Mouse (Mus musculus): ENCODE data around the gene Tmem19. TPM values are rescaled to one million over a fixed set of nuclear protein-coding genes. Genes with fewer than 3 reads are reported as not detected.

Tmem19 gene
- polyA plus RNA-seq, 1 experiment from 2014 or later = 35.2 TPM

DNA sequence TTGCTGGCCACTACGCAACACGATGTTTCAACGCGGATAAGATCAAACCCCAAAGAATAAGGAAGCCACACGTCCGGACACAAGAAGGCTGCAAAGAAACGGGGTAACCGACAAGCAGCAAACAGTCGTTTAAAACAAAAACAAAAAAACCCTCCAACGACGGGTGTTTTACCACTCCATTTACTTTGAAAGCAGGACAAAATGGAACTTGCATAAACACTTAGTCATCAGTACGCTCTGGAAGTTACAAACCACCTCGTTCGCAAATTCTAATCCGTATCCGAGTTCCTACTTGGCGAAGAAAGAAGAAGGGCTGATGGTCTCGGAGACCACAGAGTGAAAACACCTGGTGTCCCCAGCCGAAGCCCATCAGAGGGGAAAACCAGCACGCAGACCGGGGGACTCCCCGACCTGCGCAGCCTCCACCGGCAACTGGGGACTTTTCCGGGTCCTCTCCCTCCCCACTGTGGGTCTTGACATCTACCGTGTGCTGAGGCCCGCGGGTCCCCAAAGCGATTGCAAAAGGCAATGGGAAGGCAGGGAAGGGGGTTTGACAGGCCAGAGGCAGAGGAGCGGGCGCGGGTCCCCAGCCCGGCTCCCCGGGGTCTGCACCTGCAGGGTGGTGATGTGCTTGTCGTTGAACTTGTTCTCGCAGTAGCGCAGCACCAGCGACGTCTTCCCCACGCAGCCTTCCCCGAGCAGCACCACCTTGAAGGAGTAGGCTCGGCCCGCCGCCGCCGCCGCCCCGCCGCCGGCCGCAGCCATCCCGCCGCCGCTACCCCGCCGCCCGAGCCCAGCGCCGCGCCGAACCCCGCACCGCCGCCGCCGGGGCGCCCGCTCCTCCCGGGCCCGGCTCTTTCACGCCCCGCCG is 47.5 kb downstream of the Tmem19 start:
- Histone ChIP-seq H3K9me3 (ENCODE audit: control insufficient read depth, low read length) (no peaks in the 10 kb centered on the region), H3K27ac (ENCODE audit: low read length) (peak overlapping the region; percentile 96), H3K27me3 (replicated peaks; ENCODE audit: control insufficient read depth, insufficient read depth, low read length) (no peaks in the 10 kb centered on the region), H3K4me2 (ENCODE audit: low read depth, low read length) (peak overlapping the region; percentile 83), H3K9ac (ENCODE audit: low read depth, low read length) (peak overlapping the region; percentile 98), H3K4me3 (ENCODE audit: low read length) (peak overlapping the region; percentile 95), H3K36me3 (ENCODE audit: control insufficient read depth, insufficient read depth, low read length) (no peaks in the 10 kb centered on the region), H3K4me1 (ENCODE audit: control insufficient read depth, insufficient read depth, low read length) (peaks cover 27% of the 10 kb centered on the region)
- ATAC-seq = peak; percentile 52
- under 1% methylated on average over 42 of the region's 73 CpGs for WGBS

DNA sequence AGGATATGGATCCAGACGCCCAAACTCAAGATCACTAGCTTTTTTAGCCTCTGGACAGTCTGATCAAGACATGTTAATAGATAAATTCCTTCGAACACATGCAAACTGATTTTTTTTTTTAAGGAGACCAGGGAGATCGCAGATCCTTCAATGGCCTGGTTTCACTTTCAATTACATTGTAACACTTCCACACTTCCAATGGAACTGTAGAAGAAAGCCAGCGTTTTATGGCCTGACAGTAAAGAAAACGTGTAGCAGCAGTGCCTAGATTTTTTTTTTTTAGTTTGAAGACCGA is 48.1 kb downstream of the Tmem19 start:
- peak overlapping the region; percentile 95 for H3K4me3 ChIP-seq (ENCODE audit: low read length)
- WGBS = 9% methylated on average over 6 of the region's 6 CpGs
- ATAC-seq = no peak
- peak overlapping the region; percentile 98 for H3K9ac ChIP-seq (ENCODE audit: low read depth, low read length)
- H3K36me3 ChIP-seq (ENCODE audit: control insufficient read depth, insufficient read depth, low read length) = no peaks in the 10 kb centered on the region
- no peaks in the 10 kb centered on the region for H3K27me3 ChIP-seq (replicated peaks; ENCODE audit: control insufficient read depth, insufficient read depth, low read length)
- H3K27ac ChIP-seq (ENCODE audit: low read length) = peak overlapping the region; percentile 96; the same call in 1 of the 2 replicates
- H3K4me2 ChIP-seq (ENCODE audit: low read depth, low read length) = peak overlapping the region; percentile 54
- no peaks in the 10 kb centered on the region for H3K9me3 ChIP-seq (ENCODE audit: control insufficient read depth, low read length)
- H3K4me1 ChIP-seq (ENCODE audit: control insufficient read depth, insufficient read depth, low read length) = peaks cover 27% of the 10 kb centered on the region

DNA sequence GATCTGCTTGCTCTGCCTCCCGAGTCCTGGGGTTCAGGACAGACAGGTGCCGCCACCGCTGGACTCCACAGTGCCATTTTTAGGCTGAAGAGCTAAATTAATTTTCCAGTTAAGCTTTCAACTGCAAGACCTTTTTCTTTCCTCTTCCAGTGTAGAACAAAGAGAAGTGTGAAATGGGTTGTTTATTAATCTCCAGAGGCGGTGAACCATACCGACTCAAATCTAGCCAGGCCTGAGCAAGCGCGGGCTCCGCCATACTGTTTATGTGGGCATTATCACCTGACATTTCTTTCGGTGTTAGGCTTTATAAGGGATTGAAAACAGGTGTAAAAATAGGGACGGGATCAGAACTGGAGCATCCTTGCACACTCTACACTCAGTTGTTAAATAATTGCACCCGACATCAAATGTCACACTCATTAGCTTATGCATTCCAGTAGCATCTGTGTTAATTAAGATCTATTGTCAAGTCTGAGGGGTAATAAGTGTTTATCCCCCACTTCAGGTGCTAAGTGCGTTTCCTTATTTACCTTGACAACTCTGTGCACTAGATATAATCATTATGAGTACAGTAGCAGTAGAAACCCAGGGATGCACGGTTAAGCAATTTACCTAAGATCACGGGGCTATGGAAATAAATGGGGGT is 48.5 kb downstream of the Tmem19 start:
- no peaks in the 10 kb centered on the region for H3K36me3 ChIP-seq (ENCODE audit: control insufficient read depth, insufficient read depth, low read length)
- peak overlapping the region; percentile 98 for H3K9ac ChIP-seq (ENCODE audit: low read depth, low read length)
- H3K4me1 ChIP-seq (ENCODE audit: control insufficient read depth, insufficient read depth, low read length) = peaks cover 27% of the 10 kb centered on the region
- no peak for ATAC-seq
- H3K9me3 ChIP-seq (ENCODE audit: control insufficient read depth, low read length) = no peaks in the 10 kb centered on the region
- H3K27ac ChIP-seq (ENCODE audit: low read length) = no peak overlapping the region
- peak overlapping the region; percentile 54 for H3K4me2 ChIP-seq (ENCODE audit: low read depth, low read length)
- WGBS = 71% methylated on average over 14 of the region's 14 CpGs
- H3K27me3 ChIP-seq (replicated peaks; ENCODE audit: control insufficient read depth, insufficient read depth, low read length) = no peaks in the 10 kb centered on the region
- H3K4me3 ChIP-seq (ENCODE audit: low read length) = peak overlapping the region; percentile 95

DNA sequence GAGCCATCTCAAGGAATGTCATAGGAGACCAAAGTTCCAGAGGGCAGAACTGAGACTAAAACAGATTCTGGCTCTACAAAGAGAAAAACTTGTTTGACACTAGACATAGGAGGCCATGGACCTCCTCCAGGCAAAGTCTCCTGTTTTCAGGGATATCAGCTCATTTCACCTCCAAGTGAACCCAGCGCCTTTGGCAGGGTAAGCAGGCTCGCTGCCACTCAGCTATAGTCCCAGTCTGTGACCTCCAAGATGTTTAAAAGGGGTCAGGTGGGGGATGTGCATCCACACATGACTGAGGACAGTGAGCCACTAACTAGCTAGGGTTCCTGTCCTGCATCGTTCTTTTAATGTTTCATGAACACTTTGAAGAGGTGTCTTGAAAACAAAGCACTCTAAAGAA is 49.6 kb downstream of the Tmem19 start:
- H3K36me3 ChIP-seq (ENCODE audit: control insufficient read depth, insufficient read depth, low read length) = no peaks in the 10 kb centered on the region
- ATAC-seq = no peak
- H3K27ac ChIP-seq (ENCODE audit: low read length) = peak overlapping the region; percentile 5; the same call in 1 of the 2 replicates
- peaks cover 27% of the 10 kb centered on the region for H3K4me1 ChIP-seq (ENCODE audit: control insufficient read depth, insufficient read depth, low read length)
- 0 out of 2 replicates have a peak overlapping the region, but pooled peaks have one; percentile 0 for H3K9ac ChIP-seq (ENCODE audit: low read depth, low read length)
- no peaks in the 10 kb centered on the region for H3K27me3 ChIP-seq (replicated peaks; ENCODE audit: control insufficient read depth, insufficient read depth, low read length)
- WGBS = 52% methylated on average over 3 of the region's 3 CpGs
- no peak overlapping the region for H3K4me3 ChIP-seq (ENCODE audit: low read length)
- no peak overlapping the region for H3K4me2 ChIP-seq (ENCODE audit: low read depth, low read length)
- H3K9me3 ChIP-seq (ENCODE audit: control insufficient read depth, low read length) = no peaks in the 10 kb centered on the region

DNA sequence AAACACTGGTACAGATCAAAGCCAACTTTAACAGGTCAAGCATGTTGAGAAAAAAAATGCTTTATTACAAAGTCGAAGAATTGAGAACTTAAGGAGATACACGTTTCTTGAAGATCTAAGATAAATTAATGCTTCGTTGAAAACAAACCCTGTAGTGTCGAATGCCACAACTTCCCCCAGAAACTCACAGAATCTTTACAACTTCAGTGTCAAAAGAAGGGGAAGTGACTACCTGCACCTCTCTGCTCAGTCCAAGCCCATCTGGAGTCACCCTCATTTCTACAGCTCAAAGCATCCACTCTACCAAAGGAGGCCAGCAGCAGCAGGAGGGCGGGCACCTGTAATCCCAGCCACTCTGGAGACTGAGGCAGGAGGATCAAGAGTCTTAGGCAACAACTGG is 50.1 kb downstream of the Tmem19 start:
- Histone ChIP-seq H3K9ac (ENCODE audit: low read depth, low read length) (0 out of 2 replicates have a peak overlapping the region, but pooled peaks have one; percentile 0), H3K9me3 (ENCODE audit: control insufficient read depth, low read length) (no peaks in the 10 kb centered on the region), H3K4me1 (ENCODE audit: control insufficient read depth, insufficient read depth, low read length) (peaks cover 27% of the 10 kb centered on the region), H3K4me2 (ENCODE audit: low read depth, low read length) (no peak overlapping the region), H3K4me3 (ENCODE audit: low read length) (no peak overlapping the region), H3K27ac (ENCODE audit: low read length) (peak overlapping the region; percentile 5; the same call in 1 of the 2 replicates), H3K27me3 (replicated peaks; ENCODE audit: control insufficient read depth, insufficient read depth, low read length) (no peaks in the 10 kb centered on the region), H3K36me3 (ENCODE audit: control insufficient read depth, insufficient read depth, low read length) (no peaks in the 10 kb centered on the region)
- WGBS = 87% methylated on average over 5 of the region's 5 CpGs
- ATAC-seq = no peak

DNA sequence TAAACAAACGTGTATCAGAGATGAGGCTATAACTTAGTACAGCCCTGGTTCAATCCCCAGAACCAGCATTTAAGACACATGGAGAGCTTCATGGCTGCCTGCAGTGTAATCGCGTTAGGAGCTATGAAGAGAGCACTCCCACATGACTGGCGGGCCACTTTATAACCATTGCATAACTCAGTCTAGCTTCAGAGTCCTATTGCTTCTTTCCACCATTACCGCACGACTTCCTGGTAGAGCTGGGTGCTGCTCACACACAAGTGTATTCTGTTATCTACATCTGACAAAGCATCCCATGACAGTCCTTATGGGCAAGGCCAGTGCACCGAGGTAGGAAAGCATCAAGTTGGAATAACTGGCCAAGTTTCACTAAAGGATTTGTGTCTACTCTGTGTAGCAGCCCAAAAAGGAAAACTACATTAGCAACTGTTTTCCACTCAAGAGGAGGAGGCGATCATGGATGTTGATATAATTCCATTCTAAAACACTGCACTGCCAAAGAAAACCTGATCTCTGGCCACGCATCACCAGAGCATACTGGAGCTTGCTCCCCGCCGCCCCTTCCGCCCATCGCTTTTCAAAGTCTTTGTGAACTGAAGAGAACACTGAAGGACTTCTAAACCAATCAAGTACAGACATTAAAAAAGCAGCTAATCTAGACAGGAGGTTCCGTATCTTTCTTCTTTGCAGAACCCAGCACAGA is 50.9 kb downstream of the Tmem19 start:
- 77% methylated on average over 14 of the region's 14 CpGs for WGBS
- peak; percentile 75 for ATAC-seq
- H3K9me3 ChIP-seq (ENCODE audit: control insufficient read depth, low read length) = no peaks in the 10 kb centered on the region
- H3K27ac ChIP-seq (ENCODE audit: low read length) = peak overlapping the region; percentile 73
- no peak overlapping the region for H3K9ac ChIP-seq (ENCODE audit: low read depth, low read length)
- no peaks in the 10 kb centered on the region for H3K27me3 ChIP-seq (replicated peaks; ENCODE audit: control insufficient read depth, insufficient read depth, low read length)
- no peaks in the 10 kb centered on the region for H3K36me3 ChIP-seq (ENCODE audit: control insufficient read depth, insufficient read depth, low read length)
- no peak overlapping the region for H3K4me3 ChIP-seq (ENCODE audit: low read length)
- peaks cover 26% of the 10 kb centered on the region for H3K4me1 ChIP-seq (ENCODE audit: control insufficient read depth, insufficient read depth, low read length)
- H3K4me2 ChIP-seq (ENCODE audit: low read depth, low read length) = no peak overlapping the region

DNA sequence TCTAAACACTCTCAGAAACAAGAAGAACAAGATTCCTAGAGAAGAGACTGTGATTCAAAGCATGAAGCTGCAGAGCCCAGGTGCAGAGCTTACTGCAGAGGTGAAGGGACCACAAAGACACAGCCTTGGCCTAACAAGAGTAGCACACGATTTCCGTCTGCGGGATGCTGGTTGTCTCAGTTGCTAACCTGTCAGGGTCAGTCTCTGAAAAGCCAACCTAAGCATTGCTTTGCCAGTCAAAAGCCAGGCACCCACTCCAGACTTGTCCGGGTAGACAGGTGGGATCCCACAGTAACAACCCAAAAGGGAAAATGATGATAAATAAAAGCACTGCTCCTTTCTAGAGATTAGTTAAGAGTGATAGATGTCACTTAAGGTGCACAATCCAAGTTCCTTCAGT is 53.1 kb downstream of the Tmem19 start:
- Histone ChIP-seq H3K36me3 (ENCODE audit: control insufficient read depth, insufficient read depth, low read length) (no peaks in the 10 kb centered on the region), H3K9ac (ENCODE audit: low read depth, low read length) (no peak overlapping the region), H3K9me3 (ENCODE audit: control insufficient read depth, low read length) (no peaks in the 10 kb centered on the region), H3K4me3 (ENCODE audit: low read length) (no peak overlapping the region), H3K27ac (ENCODE audit: low read length) (no peak overlapping the region), H3K4me1 (ENCODE audit: control insufficient read depth, insufficient read depth, low read length) (peaks cover 28% of the 10 kb centered on the region), H3K4me2 (ENCODE audit: low read depth, low read length) (no peak overlapping the region), H3K27me3 (replicated peaks; ENCODE audit: control insufficient read depth, insufficient read depth, low read length) (no peaks in the 10 kb centered on the region)
- no peak for ATAC-seq
- WGBS = 88% methylated on average over 4 of the region's 4 CpGs

DNA sequence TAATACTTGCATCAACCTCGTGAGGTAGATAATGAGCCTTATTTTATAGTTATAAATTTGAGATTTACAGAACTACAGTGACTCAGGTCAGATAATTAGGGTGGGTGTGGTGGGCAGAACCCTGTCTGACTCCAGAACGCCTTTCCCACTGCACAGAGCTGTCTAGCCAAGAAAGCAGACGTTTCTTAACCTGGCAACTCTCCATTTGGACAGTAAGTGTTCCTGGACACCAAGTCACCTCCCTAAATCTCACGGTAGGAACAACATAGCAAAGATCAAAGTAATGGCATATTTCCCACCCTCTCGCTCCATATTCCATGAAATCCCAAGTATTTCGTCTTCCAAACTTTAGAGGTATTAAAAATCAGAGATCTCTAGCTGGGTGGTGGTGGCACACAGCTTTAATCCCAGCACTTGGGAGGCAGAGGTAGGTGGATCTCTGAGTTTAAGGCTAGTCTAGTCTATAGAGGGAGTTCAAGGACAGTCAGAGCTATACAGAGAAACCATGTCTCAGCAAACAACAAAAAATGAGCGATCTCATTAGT is 54.9 kb downstream of the Tmem19 start:
- H3K4me3 ChIP-seq (ENCODE audit: low read length) = no peak overlapping the region
- no peaks in the 10 kb centered on the region for H3K9me3 ChIP-seq (ENCODE audit: control insufficient read depth, low read length)
- H3K9ac ChIP-seq (ENCODE audit: low read depth, low read length) = no peak overlapping the region
- no peaks in the 10 kb centered on the region for H3K36me3 ChIP-seq (ENCODE audit: control insufficient read depth, insufficient read depth, low read length)
- no peaks in the 10 kb centered on the region for H3K27me3 ChIP-seq (replicated peaks; ENCODE audit: control insufficient read depth, insufficient read depth, low read length)
- 78% methylated on average over 7 of the region's 7 CpGs for WGBS
- peaks cover 13% of the 10 kb centered on the region for H3K4me1 ChIP-seq (ENCODE audit: control insufficient read depth, insufficient read depth, low read length)
- no peak overlapping the region for H3K27ac ChIP-seq (ENCODE audit: low read length)
- H3K4me2 ChIP-seq (ENCODE audit: low read depth, low read length) = no peak overlapping the region
- no peak for ATAC-seq

DNA sequence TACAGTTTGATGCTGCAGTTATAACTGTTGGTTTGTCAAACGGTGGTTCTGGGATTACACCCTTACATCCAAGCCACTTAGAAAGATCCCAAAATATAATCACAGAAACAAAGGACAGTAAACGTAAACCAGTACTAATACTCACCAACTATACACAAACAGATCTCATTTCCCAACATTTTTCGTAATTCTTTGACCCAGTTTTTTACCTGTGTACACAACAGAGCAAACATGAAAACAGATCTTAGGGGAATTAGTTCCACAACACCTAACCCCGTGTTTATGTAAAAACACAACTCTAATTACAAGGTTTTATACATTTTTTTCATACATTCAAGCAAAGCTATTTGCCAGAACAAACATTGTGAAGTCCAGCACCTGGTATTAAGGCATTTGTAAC is 63.6 kb downstream of the Tmem19 start:
- peaks cover 9% of the 10 kb centered on the region for H3K36me3 ChIP-seq (ENCODE audit: control insufficient read depth, insufficient read depth, low read length)
- no peaks in the 10 kb centered on the region for H3K27me3 ChIP-seq (replicated peaks; ENCODE audit: control insufficient read depth, insufficient read depth, low read length)
- 92% methylated on average over 4 of the region's 4 CpGs for WGBS

More for the DNA sequence above, 63.6 kb downstream of the Tmem19 start:
- no peak for ATAC-seq
- no peak overlapping the region for H3K27ac ChIP-seq (ENCODE audit: low read length)
- no peak overlapping the region for H3K9ac ChIP-seq (ENCODE audit: low read depth, low read length)
- no peak overlapping the region for H3K4me3 ChIP-seq (ENCODE audit: low read length)
- no peaks in the 10 kb centered on the region for H3K9me3 ChIP-seq (ENCODE audit: control insufficient read depth, low read length)
- no peaks in the 10 kb centered on the region for H3K4me1 ChIP-seq (ENCODE audit: control insufficient read depth, insufficient read depth, low read length)
- H3K4me2 ChIP-seq (ENCODE audit: low read depth, low read length) = no peak overlapping the region

Data from intestine, embryonic 16.5 days (tissue).